Comparison of ENCODE assay signal across 16 mouse cellular contexts in genomic region chr2:121570049-121570448, GRCm38 (mm10).
"Had no signal": no experiment of that assay in that cellular context is flagged by ENCODE, and none has a peak within 500 bp of the region (broad histone marks: within the 10 kb centered on the region; RNA-seq: fewer than 3 reads in every experiment).

No protein-coding gene starts in this region.

- DNase-seq: gastrocnemius, postnatal 14 days; gastrocnemius, postnatal 36 days; heart, adult 11 months; heart, adult 2 months; heart, postnatal 14 days; heart, postnatal 36 days; kidney, adult 11 months; kidney, adult 8-10 months; kidney, postnatal 10 days; kidney, postnatal 25 days; kidney, postnatal 4 days; layer of hippocampus, adult 9-11 months; liver; liver, embryonic 13.5 days had no signal

- ATAC-seq: hindbrain, postnatal 0 days; intestine, embryonic 16.5 days had no signal
